Mouse (Mus musculus) frontal cortex, postnatal 10 days (tissue): ENCODE data around the gene Rreb1.

Experiments
- DNase-seq, 2 experiments: peaks; one replicate each; pipeline ENCODE4 v3.0.0; 2022; ENCODE audit warnings: low spot score in 2 of 2, mixed read lengths in 1 of 2

The Rreb1 gene

GRCm38 (mm10) chr13:37913963-37914362 lies 135.8 kb downstream of the Rreb1 start:
- DNase-seq: no peak

- DNase-seq: no peak
Measured at GRCm38 (mm10) chr13:37918336-37919261, 140.4 kb downstream of the Rreb1 start.

- DNase-seq: no peak
Measured at GRCm38 (mm10) chr13:37919711-37920277, 141.6 kb downstream of the Rreb1 start.

GRCm38 (mm10) chr13:37920727-37921126 lies 142.5 kb downstream of the Rreb1 start:
- DNase-seq: no peak

GRCm38 (mm10) chr13:37923091-37923490 lies 144.9 kb downstream of the Rreb1 start:
- DNase-seq: no peak

GRCm38 (mm10) chr13:37923643-37924460 lies 145.7 kb downstream of the Rreb1 start:
- DNase-seq: no peak

- DNase-seq: no peak
Measured at GRCm38 (mm10) chr13:37924461-37924948, 146.3 kb downstream of the Rreb1 start.

- DNase-seq: no peak
Measured at GRCm38 (mm10) chr13:37926394-37926793, 148.2 kb downstream of the Rreb1 start.

- DNase-seq: no peak
Measured at GRCm38 (mm10) chr13:37929532-37929931, 151.3 kb downstream of the Rreb1 start.

GRCm38 (mm10) chr13:37930091-37930490 lies 151.9 kb downstream of the Rreb1 start:
- no peak for DNase-seq

- no peak for DNase-seq
Measured at GRCm38 (mm10) chr13:37930621-37931020, 152.4 kb downstream of the Rreb1 start.

- DNase-seq: no peak
Measured at GRCm38 (mm10) chr13:37931210-37931922, 153.2 kb downstream of the Rreb1 start.

- no peak for DNase-seq
Measured at GRCm38 (mm10) chr13:37934075-37934474, 155.9 kb downstream of the Rreb1 start.

- DNase-seq: no peak
Measured at GRCm38 (mm10) chr13:37934920-37935319, 156.7 kb downstream of the Rreb1 start.

- DNase-seq: no peak
Measured at GRCm38 (mm10) chr13:37936351-37936750, 158.2 kb downstream of the Rreb1 start.

GRCm38 (mm10) chr13:37940167-37940566 lies 162.0 kb downstream of the Rreb1 start:
- no peak for DNase-seq

- no peak for DNase-seq
Measured at GRCm38 (mm10) chr13:37940649-37941048, 162.4 kb downstream of the Rreb1 start.

- no peak for DNase-seq
Measured at GRCm38 (mm10) chr13:37941138-37941645, 163.0 kb downstream of the Rreb1 start.

- no peak for DNase-seq
Measured at GRCm38 (mm10) chr13:37941950-37942886, 164.0 kb downstream of the Rreb1 start.

GRCm38 (mm10) chr13:37942887-37943331 lies 164.7 kb downstream of the Rreb1 start:
- no peak for DNase-seq
